Mouse (Mus musculus) retina, postnatal 1 day (tissue): Measurements from ENCODE around the gene Rgs10.

Experiments
- DNase-seq: peaks from one replicate; pipeline ENCODE4 v3.0.0-alpha.2; 2012

The Rgs10 gene

DNA sequence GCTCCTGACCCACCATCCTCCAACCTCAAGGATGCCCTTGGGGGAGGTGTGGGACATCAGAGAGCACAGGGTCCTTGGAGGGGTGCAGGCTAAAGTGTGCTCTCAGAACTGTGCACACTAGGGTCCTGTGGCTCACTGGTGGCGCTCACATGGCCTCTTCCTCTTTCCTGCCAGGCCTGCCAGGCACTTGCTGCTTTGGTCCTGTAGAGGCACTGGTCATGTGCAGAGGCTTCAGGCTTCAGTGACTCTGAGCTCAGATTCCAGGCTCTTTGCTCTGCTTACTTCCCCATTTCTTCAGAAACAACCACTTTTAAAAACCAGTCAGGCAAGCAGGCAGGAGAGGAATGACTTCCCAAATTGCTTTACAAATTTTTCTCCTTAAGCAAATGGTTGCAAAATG is 85.7 kb downstream of the Rgs10 start:
- no peak for DNase-seq

DNA sequence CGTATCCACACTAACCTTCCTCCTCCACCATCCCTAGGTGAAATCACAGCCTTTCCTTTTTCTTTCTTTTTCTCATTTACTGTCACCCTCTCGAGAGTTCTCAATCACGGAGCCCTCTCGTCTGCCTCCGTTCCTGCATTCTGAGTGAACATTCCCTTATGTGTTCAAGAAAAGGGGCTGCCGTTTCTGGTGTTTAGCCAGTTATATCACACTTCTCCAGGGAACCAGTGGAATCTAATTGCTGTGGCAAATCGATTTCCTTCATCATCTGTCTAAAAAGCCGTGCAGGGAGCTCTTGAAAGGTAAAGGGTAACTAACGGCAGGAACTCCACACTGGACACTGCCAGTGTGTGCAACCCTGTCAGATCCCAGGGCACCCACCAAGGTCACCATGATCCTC is 87.6 kb downstream of the Rgs10 start:
- no peak for DNase-seq

- DNase-seq: no peak
Observed at GRCm38 (mm10) chr7:128324977-128325376, 93.6 kb downstream of the Rgs10 start.
